Mouse (Mus musculus): Measurements from ENCODE around the gene Nav1. TPM values are rescaled to one million over a fixed set of nuclear protein-coding genes. Genes with fewer than 3 reads are reported as not detected.

Gene Nav1
- polyA plus RNA-seq, 1 experiment from 2014 or later, result 1.1 TPM

Small RNA genes lying within 50 kb of the gene (microRNA-seq; reads per million reads assigned to microRNA genes)
- not detected for gene Mir1231

Other genes with a start within 250 kb of the Nav1 start
- gene Shisa4, start 232.1 kb downstream of the Nav1 start, polyA plus RNA-seq (2015; fragmentation: Nextera tagmentation; extraction: Ambion mirVana), result 2.4 and 2.9 TPM in 2 replicates
- 30.9 and 36.6 TPM in 2 replicates for gene Ipo9, start 176.8 kb downstream of the Nav1 start, polyA plus RNA-seq (2015; fragmentation: Nextera tagmentation; extraction: Ambion mirVana)
- gene Csrp1, start 112.8 kb upstream of the Nav1 start, polyA plus RNA-seq (2015; fragmentation: Nextera tagmentation; extraction: Ambion mirVana), result 33.8 and 36.8 TPM in 2 replicates
- 5.7 and 7.1 TPM in 2 replicates for gene Phlda3, start 158.8 kb upstream of the Nav1 start, polyA plus RNA-seq (2015; fragmentation: Nextera tagmentation; extraction: Ambion mirVana)
- 9.7 and 12.3 TPM in 2 replicates for gene Tnni1, start 172.1 kb upstream of the Nav1 start, polyA plus RNA-seq (2015; fragmentation: Nextera tagmentation; extraction: Ambion mirVana)
- 0.16 and 0.68 TPM in 2 replicates for gene Lad1, start 211.3 kb upstream of the Nav1 start, polyA plus RNA-seq (2015; fragmentation: Nextera tagmentation; extraction: Ambion mirVana)
- 4.3 and 19.2 TPM in 2 replicates for gene Tnnt2, start 229.1 kb upstream of the Nav1 start, polyA plus RNA-seq (2015; fragmentation: Nextera tagmentation; extraction: Ambion mirVana)

Data from liver, embryonic 13.5 days (tissue).